Mouse (Mus musculus): Measurements from ENCODE around the gene Klhl21.

DNA sequence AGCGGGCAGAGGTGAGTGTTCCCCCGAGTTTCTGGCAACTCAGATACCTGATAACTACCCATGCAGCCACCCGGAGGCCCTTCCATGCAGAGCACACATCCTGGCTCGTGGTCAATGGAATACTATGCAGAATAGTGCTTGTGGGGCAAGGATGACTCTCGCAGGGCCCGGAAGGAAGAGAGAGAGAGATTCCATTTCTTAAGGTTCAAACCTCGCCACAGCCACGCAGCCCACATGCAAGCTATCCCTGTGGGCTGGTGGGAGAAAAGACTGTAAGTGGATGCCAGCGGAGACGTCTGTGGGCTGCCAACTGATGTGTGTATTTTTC is 20.6 kb upstream of the Klhl21 start:
- TF ChIP-seq CTCF (IDR thresholded peaks at IDR 0.05; ENCODE audit: low read depth) (no peak), EP300 (IDR thresholded peaks at IDR 0.05; ENCODE audit: low read depth) (no peak)
